Mouse (Mus musculus): ENCODE results near the gene Mlxip.

Mlxip gene

DNA sequence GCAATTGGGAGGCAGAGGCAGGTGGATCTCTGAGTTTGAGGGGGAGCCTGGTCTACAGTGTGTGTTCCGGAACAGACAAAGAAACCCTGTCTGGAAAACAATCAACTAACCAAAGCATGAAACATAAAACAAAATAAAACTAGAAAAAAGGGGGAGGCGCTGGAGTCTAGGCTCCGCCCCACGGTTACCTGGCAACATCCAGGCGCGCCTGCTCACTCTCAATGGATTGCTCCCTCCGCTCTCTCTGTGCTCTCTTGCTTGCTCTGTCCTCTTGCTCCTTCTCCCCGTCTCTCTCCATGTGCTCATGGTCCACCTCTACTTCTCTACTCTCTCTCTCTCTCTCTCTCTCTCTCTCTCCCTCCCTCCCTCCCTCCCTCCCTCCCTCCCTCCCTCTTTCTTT, 11.9 kb upstream of the Mlxip start:
- DNase-seq = no peak

GRCm38 (mm10) chr5:123388452-123388851, 6.1 kb upstream of the Mlxip start:
- DNase-seq = no peak

DNA sequence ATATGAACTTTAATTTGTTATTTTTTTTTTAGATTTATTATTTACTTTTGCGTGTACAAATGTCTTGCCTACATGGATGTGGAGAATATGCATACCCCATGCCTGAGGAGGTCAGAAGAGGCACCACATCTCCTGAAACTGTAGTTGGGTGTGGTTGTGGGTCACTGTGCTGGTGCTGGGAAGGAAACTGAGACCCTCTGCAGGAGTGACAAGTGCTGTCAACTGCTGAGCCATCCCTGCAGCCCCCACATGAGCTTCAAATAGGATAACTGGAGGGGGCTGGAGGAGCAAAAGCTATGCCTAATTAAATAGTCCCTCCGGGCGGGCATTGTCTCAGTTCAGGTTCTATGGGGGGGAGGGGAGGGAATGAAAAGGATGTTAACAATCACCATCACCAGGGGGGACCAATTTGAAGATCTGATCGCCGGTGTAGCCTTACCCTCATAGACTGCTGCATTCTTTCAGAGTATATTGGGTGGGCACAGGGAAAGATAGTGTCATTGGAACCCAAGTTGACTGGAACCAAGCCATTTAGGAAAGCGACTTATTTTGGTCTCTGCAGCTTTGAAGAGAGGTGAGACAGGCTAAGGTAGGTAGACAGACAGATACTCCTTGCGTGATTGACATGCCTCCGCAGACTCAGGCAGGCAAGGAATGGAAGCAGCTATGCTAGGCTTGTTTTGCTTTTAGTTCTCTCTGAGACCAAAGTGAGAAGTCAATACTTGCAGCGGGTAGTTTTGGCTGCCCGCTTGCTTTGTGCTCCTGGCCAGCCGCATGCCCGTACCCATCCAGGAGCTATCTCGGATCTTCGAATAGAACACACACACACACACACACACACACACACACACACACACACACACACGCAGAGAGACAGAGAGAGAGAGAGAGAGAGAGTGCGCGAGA, 3.8 kb upstream of the Mlxip start:
- no peak for DNase-seq

GRCm38 (mm10) chr5:123391442-123391809, 3.2 kb upstream of the Mlxip start:
- peak; percentile 35 for DNase-seq

GRCm38 (mm10) chr5:123393786-123394302, 754 bp upstream of the Mlxip start:
- DNase-seq = no peak

DNA sequence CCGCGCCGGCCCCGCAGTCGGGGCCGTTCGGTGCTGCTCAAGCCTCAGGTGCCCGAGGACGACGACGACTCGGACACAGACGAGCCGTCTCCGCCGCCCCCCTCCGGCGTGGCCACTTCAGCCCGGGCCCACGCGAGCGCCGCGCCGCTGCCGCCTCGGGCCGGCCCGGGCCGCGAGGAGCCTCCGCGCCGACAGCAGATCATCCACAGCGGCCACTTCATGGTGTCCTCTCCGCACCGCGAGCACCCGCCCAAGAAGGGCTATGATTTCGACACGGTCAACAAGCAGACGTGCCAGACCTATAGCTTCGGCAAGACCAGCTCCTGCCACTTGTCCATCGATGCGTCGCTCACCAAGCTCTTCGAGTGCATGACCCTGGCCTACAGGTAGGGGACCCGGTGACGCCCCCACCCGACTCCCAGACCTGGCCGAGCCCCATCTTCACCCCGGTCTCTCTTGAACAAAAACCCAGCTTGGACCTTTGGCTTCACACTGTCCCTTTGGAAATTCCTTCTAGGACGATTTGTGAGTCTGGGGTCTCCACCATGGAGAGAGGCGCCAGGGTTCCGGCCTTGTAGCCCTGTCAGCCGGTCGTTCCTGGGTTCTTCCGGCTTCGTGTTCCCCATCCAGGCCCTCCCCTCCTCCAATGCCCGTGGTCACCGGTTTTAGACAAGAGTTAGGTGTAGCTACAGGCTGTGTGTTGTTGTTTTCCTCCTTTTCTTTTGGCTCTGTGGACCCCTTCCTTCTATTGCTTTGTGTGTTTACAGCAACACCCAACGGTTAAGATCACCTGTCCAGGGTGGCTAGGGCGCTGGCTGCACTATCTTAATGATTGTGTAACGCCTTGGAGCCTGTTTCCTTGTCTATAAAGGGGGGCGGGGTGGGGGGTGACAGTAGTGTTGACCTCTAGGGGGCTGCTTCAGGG, 621 bp downstream of the Mlxip start:
- DNase-seq = peak; percentile 62

GRCm38 (mm10) chr5:123396901-123397464, 2.4 kb downstream of the Mlxip start:
- peak; percentile 69 for DNase-seq

GRCm38 (mm10) chr5:123397786-123398185, 3.2 kb downstream of the Mlxip start:
- DNase-seq = no peak

DNA sequence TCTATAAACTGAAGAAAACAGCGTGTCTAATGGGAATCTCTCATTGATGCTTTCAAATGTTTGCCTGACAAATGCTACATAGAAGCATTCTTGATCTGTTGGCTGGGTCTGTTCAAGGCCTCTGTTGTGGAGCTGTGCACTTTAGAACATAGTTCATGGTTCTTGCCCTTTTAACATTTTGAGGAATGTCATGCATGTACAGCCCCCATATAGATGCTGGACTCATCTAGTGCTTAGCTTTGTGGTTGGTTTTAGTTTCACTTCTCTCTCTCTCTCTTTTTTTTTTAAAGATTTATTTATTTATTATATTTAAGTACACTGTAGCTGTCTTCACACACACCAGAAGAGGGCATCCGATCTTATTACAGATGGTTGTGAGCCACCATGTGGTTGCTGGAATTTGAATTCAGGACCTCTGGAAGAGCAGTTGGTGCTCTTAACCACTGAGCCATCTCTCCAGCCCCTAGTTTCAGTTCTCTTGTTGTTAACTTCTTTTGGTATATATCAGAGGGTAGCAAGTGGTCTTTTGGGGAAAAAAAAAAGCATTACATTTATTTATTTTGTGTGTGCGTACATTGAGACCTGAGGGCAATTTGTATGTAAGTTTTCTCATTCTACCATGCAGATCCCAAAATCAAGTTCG, 4.4 kb downstream of the Mlxip start:
- DNase-seq = no peak

DNA sequence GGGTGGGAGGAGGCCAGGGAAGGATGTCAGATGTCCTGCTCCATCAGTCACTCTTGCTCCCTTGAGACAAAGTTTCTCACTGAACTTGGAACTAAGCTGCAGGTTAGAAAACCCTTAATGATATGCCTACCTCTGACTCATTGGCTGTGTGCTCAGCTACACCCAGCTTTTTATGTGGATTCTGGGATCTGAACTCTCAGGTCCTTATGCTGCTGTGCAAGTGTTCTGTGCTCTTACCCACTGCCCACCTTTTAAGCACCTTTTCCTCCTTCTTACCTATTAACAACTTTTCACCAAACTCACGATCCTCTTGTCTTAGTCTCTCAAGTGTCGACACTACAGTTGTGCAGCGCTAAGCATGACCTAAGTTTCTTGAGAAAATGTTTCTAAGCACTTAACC, 9.9 kb downstream of the Mlxip start:
- DNase-seq = no peak

- no peak for DNase-seq
Observed at GRCm38 (mm10) chr5:123406952-123407351, 12.4 kb downstream of the Mlxip start.

GRCm38 (mm10) chr5:123408176-123408575, 13.6 kb downstream of the Mlxip start:
- DNase-seq = peak; percentile 38

- no peak for DNase-seq
Observed at GRCm38 (mm10) chr5:123412193-123412592, 17.6 kb downstream of the Mlxip start.

- no peak for DNase-seq
Observed at GRCm38 (mm10) chr5:123413866-123414363, 19.3 kb downstream of the Mlxip start.

DNA sequence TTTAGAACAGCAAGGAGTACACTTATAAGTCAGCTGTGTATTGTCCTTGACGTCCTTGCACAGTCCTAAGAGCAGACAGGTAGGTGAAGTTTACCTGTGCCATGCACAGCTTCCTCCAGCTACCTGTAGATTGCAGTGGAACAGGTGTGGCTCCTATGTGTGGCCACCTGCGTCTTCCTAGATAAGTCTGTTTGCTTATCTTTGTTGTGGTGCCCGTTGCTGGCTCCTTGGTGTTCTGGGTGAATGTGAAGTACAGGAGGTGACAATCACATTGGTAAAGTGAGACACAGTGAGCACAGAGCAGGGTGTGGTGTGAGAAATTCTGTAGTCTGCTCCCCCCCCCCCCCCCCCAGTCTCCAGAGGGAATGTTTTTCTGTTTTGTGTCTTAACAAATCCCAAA, 21.6 kb downstream of the Mlxip start:
- DNase-seq = no peak

GRCm38 (mm10) chr5:123416566-123417518, 22.2 kb downstream of the Mlxip start:
- DNase-seq = no peak

- no peak for DNase-seq
Observed at GRCm38 (mm10) chr5:123423885-123424284, 29.3 kb downstream of the Mlxip start.

DNA sequence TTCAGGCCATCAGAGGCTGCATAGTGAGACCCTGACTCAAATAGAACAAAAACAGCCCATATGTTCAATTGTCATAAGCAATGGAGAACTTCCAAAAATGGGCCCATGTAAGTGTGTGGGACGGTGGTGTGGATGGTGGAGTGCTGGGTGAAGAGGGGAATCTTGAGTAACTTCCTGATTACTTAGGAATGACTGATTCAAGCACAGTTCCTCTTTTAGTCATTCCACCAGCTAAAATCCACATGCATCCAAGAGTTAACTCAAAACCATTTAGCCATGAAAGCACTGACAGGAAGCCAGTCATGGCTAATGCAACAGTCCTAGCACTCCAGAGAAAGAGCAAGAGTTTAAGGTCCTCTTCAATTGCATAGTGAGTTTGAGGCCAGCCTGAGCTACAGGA, 33.0 kb downstream of the Mlxip start:
- DNase-seq = no peak

GRCm38 (mm10) chr5:123431524-123432304, 37.1 kb downstream of the Mlxip start:
- DNase-seq = peak; percentile 60

DNA sequence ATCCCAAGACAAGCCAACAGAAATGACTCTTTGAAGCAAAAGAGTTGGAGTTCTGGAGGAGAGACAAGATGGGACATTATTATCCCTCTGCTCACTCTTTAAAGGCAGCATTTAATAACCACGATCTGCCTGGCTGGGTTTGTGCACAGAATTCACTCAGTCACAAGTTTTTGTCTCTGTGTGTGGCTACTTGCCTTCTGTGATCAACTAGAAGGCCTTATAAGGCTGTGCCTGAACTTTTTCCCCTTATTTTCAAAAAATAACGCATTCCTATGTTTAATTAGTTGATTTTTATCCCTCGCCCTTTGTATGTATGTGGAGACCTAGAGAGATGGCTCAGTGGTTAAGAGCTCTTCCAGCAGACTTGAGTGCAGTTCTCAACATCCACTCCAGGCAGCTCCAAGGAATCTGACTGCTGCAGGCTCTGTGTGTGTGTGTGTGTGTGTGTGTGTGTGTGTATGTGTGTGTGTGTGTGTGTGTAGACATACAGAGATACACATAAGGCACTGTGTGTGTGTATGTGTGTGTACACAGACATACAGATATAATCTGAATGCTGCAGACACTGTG, 37.8 kb downstream of the Mlxip start:
- no peak for DNase-seq

All from cerebellum, adult 11-12 months (tissue).